Mouse (Mus musculus) forebrain, embryonic 10.5 days (tissue): Measurements from ENCODE around the gene Dab1. TPM values are rescaled to one million over a fixed set of nuclear protein-coding genes. Genes with fewer than 3 reads are reported as not detected.

Experiments used
- DNase-seq: peaks from one replicate; pipeline ENCODE4 v3.0.0-alpha.2; 2017; ENCODE audit warnings: low spot score; ENCODE audit errors: extremely low spot score
- H3K27ac ChIP-seq: fragments of 300-500 bp; sonication (generic); 2 replicates; pipeline ENCODE4 v1.5.1; 2016; ENCODE audit warnings: mild to moderate bottlenecking
- H3K27me3 ChIP-seq: fragments of 300-500 bp; sonication (generic); 2 replicates; pipeline ENCODE4 v1.6.1; 2016; ENCODE audit warnings: mild to moderate bottlenecking; ENCODE audit not compliant: poor library complexity, severe bottlenecking
- H3K36me3 ChIP-seq: fragments of 300-500 bp; sonication (generic); replicated peaks from 2 replicates; pipeline ENCODE4 v1.6.1; 2016; ENCODE audit warnings: mild to moderate bottlenecking, moderate library complexity
- H3K4me1 ChIP-seq: fragments of 300-500 bp; sonication (generic); 2 replicates; pipeline ENCODE4 v1.6.1; 2016
- H3K4me3 ChIP-seq: fragments of 300-500 bp; sonication (generic); 2 replicates; pipeline ENCODE4 v1.5.1; 2016; ENCODE audit warnings: mild to moderate bottlenecking, moderate library complexity
- H3K9me3 ChIP-seq: fragments of 300-500 bp; sonication (generic); 2 replicates; pipeline ENCODE4 v1.6.1; 2016; ENCODE audit warnings: mild to moderate bottlenecking, moderate library complexity
- WGBS: fragments of 180-500 bp; shearing (Covaris S2); methylation state at CpG from one replicate; pipeline ENCODE4 v1.1.7; 2016; 5-methylcytosine and 5-hydroxymethylcytosine counted together
- polyA plus RNA-seq: library from polyadenylated mRNA; unstranded; fragments of >200 nt; fragmentation: Nextera tagmentation; extraction: Ambion mirVana; gene quantifications from 2 replicates; pipeline ENCODE4 v1.2.1, GENCODE M21; 2016

Dab1 gene
- polyA plus RNA-seq, 1 experiment from 2014 or later: 26.4 TPM

DNA sequence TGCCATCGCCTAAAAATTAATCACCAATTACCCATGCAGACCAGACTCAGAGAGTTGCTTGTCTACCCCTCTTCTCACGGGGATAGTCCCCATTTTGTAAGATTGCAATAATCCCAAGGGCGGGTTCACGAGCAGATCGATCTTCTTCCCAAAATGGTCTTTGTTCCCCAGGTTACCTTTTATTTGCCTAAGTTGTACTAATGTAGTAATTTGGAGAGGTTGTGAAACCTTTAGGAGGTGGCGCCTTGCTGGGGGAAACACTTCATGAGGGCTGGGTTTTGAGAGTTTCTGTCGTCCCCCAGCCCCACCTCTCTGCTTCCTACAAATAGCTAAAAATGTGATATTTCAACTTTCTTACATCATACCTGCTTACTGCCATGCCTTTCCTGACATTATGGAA, 657.8 kb downstream of the Dab1 start:
- H3K27ac ChIP-seq: no peak overlapping the region
- no peaks in the 10 kb centered on the region for H3K9me3 ChIP-seq
- no peaks in the 10 kb centered on the region for H3K27me3 ChIP-seq
- peaks cover 2% of the 10 kb centered on the region; the same call in 1 of the 2 replicates for H3K4me1 ChIP-seq
- no peaks in the 10 kb centered on the region for H3K36me3 ChIP-seq
- no peak for DNase-seq
- H3K4me3 ChIP-seq: no peak overlapping the region
- WGBS: 97% methylated on average over 7 of the region's 7 CpGs

- Histone ChIP-seq H3K4me3 (no peak overlapping the region), H3K27ac (no peak overlapping the region), H3K36me3 (no peaks in the 10 kb centered on the region), H3K27me3 (no peaks in the 10 kb centered on the region), H3K9me3 (no peaks in the 10 kb centered on the region), H3K4me1 (peaks cover 2% of the 10 kb centered on the region; the same call in 1 of the 2 replicates)
- WGBS: 82% methylated on average over 3 of the region's 3 CpGs
- DNase-seq: no peak
These were observed 662.4 kb downstream of the Dab1 start for GRCm38 (mm10) chr4:104281518-104281917.

DNA sequence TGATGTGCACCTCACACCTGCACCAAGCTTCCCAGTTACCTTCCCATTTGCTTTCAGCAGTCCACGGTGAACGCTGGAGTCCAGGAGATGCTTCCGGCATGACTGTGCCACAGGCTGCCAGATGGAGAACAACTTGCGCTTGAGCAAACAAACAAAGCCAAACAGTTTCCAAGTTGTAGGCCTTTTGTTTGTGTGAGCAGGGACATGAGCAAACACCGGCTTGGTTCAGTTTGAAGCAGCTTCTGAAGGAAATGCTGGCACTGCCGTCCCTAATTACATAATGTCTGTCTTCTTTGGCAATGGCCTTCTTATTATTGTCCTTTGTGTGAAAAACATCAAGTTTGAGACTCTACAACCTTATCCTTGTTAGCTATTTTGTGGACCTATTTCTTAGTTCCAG, 664.7 kb downstream of the Dab1 start:
- H3K27ac ChIP-seq: no peak overlapping the region
- H3K4me1 ChIP-seq: peaks cover 2% of the 10 kb centered on the region; the same call in 1 of the 2 replicates
- no peak overlapping the region for H3K4me3 ChIP-seq
- H3K27me3 ChIP-seq: no peaks in the 10 kb centered on the region
- no peaks in the 10 kb centered on the region for H3K9me3 ChIP-seq
- no peak for DNase-seq
- WGBS: 91% methylated on average over 6 of the region's 6 CpGs
- H3K36me3 ChIP-seq: no peaks in the 10 kb centered on the region

- WGBS: 82% methylated on average over 3 of the region's 3 CpGs
- no peaks in the 10 kb centered on the region for H3K9me3 ChIP-seq
- no peaks in the 10 kb centered on the region for H3K27me3 ChIP-seq
- H3K27ac ChIP-seq: no peak overlapping the region
- no peaks in the 10 kb centered on the region for H3K36me3 ChIP-seq
- H3K4me3 ChIP-seq: no peak overlapping the region
- DNase-seq: no peak
- H3K4me1 ChIP-seq: no peaks in the 10 kb centered on the region
These were observed 669.2 kb downstream of the Dab1 start for GRCm38 (mm10) chr4:104288401-104288800.

- Histone ChIP-seq H3K4me3 (no peak overlapping the region), H3K27me3 (no peaks in the 10 kb centered on the region), H3K4me1 (peaks cover 16% of the 10 kb centered on the region; the same call in 1 of the 2 replicates), H3K27ac (no peak overlapping the region), H3K9me3 (no peaks in the 10 kb centered on the region), H3K36me3 (no peaks in the 10 kb centered on the region)
- whole genome bisulfite sequencing: 70% methylated on average over 3 of the region's 3 CpGs
- no peak for DNase-seq
These were observed 682.6 kb downstream of the Dab1 start for GRCm38 (mm10) chr4:104301764-104302163.

- 78% methylated on average over 10 of the region's 10 CpGs for WGBS
These were observed 684.0 kb downstream of the Dab1 start for GRCm38 (mm10) chr4:104302996-104303652.

DNA sequence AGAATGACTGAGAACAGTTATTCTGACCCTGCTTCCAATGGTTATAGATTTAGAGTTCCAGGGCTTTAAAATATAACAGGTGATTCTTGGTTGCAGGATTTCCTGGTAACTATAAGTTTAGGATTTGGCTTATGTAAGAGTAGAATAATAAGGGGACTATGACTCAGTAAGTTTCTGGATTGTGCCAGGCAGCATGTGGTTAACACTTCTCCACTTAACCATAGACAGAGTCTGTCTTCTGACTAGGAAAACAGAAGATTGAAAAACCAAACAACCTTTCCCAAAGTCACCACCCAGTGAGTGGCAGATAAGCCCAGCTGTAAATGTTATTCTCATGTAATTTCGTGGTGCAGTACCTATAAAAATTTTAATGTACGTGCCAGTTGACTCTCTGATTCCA, 688.6 kb downstream of the Dab1 start:
- DNase-seq: no peak
- no peak overlapping the region for H3K27ac ChIP-seq
- H3K27me3 ChIP-seq: no peaks in the 10 kb centered on the region
- 88% methylated on average over 2 of the region's 2 CpGs for WGBS
- H3K9me3 ChIP-seq: no peaks in the 10 kb centered on the region
- H3K4me3 ChIP-seq: no peak overlapping the region
- no peaks in the 10 kb centered on the region for H3K36me3 ChIP-seq
- H3K4me1 ChIP-seq: peaks cover 16% of the 10 kb centered on the region; the same call in 1 of the 2 replicates

More at GRCm38 (mm10) chr4:104302996-104303652, 684.0 kb downstream of the Dab1 start:
- Histone ChIP-seq H3K27ac (no peak overlapping the region), H3K4me1 (peaks cover 16% of the 10 kb centered on the region; the same call in 1 of the 2 replicates), H3K9me3 (no peaks in the 10 kb centered on the region), H3K27me3 (no peaks in the 10 kb centered on the region), H3K36me3 (no peaks in the 10 kb centered on the region), H3K4me3 (no peak overlapping the region)
- DNase-seq: no peak

DNA sequence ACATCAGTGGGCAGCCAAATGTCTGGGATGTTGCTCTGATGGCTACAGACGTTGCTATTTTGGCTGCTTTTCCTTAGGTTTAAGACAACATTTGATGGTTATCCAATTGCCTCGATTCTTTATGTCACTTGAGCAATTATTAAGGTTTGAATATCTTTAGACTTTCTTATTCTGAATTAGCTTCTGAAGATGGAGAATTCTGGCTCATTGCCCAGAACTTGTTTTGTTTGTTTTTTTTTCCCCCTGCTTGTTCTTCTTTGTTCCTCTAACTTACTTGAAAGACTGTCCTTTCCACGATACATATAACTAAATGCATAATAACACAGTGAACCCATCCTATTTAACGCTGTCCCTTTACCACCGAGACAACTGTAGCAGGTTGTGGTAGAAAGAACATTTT, 707.1 kb downstream of the Dab1 start:
- Histone ChIP-seq H3K9me3 (no peaks in the 10 kb centered on the region), H3K36me3 (no peaks in the 10 kb centered on the region), H3K4me1 (no peaks in the 10 kb centered on the region), H3K4me3 (no peak overlapping the region), H3K27me3 (no peaks in the 10 kb centered on the region), H3K27ac (no peak overlapping the region)
- no peak for DNase-seq
- WGBS: 88% methylated on average over 5 of the region's 5 CpGs

GRCm38 (mm10) chr4:104331896-104332295, 712.7 kb downstream of the Dab1 start:
- WGBS: 81% methylated on average over 6 of the region's 6 CpGs
- no peaks in the 10 kb centered on the region for H3K9me3 ChIP-seq

GRCm38 (mm10) chr4:104332399-104332798, 713.2 kb downstream of the Dab1 start:
- DNase-seq: no peak
- H3K4me3 ChIP-seq: no peak overlapping the region
- 82% methylated on average over 3 of the region's 3 CpGs for WGBS

More at GRCm38 (mm10) chr4:104331896-104332295, 712.7 kb downstream of the Dab1 start:
- H3K27ac ChIP-seq: no peak overlapping the region
- no peaks in the 10 kb centered on the region for H3K27me3 ChIP-seq
- no peaks in the 10 kb centered on the region; the same call in 1 of the 2 replicates for H3K4me1 ChIP-seq
- DNase-seq: no peak
- H3K36me3 ChIP-seq: no peaks in the 10 kb centered on the region
- no peak overlapping the region for H3K4me3 ChIP-seq

GRCm38 (mm10) chr4:104337279-104337678, 718.1 kb downstream of the Dab1 start:
- no peak overlapping the region for H3K27ac ChIP-seq
- 82% methylated on average over 10 of the region's 10 CpGs for WGBS
- H3K4me3 ChIP-seq: no peak overlapping the region
- no peaks in the 10 kb centered on the region; the same call in 1 of the 2 replicates for H3K4me1 ChIP-seq
- H3K9me3 ChIP-seq: no peaks in the 10 kb centered on the region
- H3K36me3 ChIP-seq: no peaks in the 10 kb centered on the region
- no peaks in the 10 kb centered on the region for H3K27me3 ChIP-seq
- DNase-seq: no peak

More at GRCm38 (mm10) chr4:104332399-104332798, 713.2 kb downstream of the Dab1 start:
- Histone ChIP-seq H3K27me3 (no peaks in the 10 kb centered on the region), H3K36me3 (no peaks in the 10 kb centered on the region), H3K27ac (no peak overlapping the region), H3K4me1 (no peaks in the 10 kb centered on the region; the same call in 1 of the 2 replicates), H3K9me3 (no peaks in the 10 kb centered on the region)

- no peaks in the 10 kb centered on the region for H3K36me3 ChIP-seq
- H3K9me3 ChIP-seq: no peaks in the 10 kb centered on the region
- H3K4me1 ChIP-seq: no peaks in the 10 kb centered on the region; the same call in 1 of the 2 replicates
- DNase-seq: no peak
- H3K4me3 ChIP-seq: no peak overlapping the region
- WGBS: 86% methylated on average over 2 of the region's 2 CpGs
- no peaks in the 10 kb centered on the region for H3K27me3 ChIP-seq
- H3K27ac ChIP-seq: no peak overlapping the region
These were observed 719.2 kb downstream of the Dab1 start for GRCm38 (mm10) chr4:104338382-104338781.

DNA sequence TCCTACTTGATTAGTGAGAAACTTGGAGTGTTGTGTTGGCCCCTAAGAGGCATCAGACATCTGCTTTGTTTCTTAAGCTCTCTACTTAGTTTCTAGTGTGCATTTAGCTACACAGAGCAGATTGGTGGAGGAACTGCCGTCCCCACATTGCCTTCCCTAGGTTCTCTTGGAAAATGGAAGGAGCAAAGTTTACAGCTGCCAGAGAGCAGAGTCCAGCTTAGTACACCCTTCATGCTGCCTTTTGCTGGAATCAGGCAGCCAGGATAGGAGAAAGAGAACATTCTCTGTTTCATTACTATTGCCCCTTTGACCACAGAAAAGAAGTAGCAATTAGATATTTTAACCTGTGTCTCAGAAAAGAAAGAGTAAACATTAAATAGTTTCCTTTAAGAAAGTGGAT, 742.2 kb downstream of the Dab1 start:
- no peak for DNase-seq
- peaks cover 7% of the 10 kb centered on the region for H3K4me1 ChIP-seq
- no peaks in the 10 kb centered on the region for H3K9me3 ChIP-seq
- no peak overlapping the region for H3K27ac ChIP-seq
- WGBS: 65% methylated on average over 1 of the region's 1 CpGs
- no peaks in the 10 kb centered on the region for H3K36me3 ChIP-seq
- no peak overlapping the region for H3K4me3 ChIP-seq
- peaks cover 22% of the 10 kb centered on the region for H3K27me3 ChIP-seq
